Comparison of ENCODE assay signal across 18 mouse cellular contexts in the genomic region with DNA sequence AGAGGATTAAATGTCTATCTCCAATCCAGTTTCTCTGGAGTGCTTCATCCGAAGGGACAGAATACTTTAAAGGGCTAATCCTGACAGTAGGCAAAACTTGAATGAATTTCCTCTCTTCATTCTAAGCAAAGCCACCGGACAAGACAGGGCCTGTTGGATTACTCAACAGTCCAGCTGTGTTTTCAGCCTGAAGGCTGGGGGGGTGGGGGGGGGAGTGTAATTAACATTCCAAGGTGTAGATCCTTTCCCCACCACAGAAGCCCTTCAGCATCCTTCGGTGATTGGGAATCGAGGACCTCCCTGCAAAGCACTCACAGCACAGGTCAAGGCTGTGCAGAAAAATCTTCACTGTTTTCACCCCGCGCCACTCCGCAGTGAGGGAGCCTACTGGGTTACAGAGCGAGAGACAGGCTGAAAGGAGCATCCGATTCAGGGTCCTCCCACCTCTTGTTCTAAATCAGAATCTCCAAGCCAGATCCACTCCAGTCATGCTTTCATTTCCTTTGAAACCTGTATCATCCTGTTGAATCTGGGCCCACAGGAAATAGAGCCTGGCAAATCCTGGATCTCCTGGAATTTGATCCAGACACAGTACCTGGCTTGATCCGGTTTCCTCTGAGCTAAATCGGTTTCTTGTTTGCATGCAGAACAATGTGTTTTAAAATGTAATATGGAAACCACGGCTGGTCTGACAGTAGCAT. TPM values are rescaled to one million over a fixed set of nuclear protein-coding genes. Genes with fewer than 3 reads are reported as not detected.
DNase-seq lines count a peak whose midpoint lies in the region; ATAC-seq and TF ChIP-seq lines count a peak whose summit lies in the region.
"Had no signal": no experiment of that assay in that cellular context is flagged by ENCODE, and none has a peak within 500 bp of the region (broad histone marks: within the 10 kb centered on the region; RNA-seq: fewer than 3 reads in every experiment).

No protein-coding gene starts in this region.

- H3K4me2 ChIP-seq in lung, postnatal 0 days (replicated peaks; ENCODE audit: low read depth, low read length) = no peak overlapping the region
- H3K4me2 ChIP-seq in kidney, embryonic 14.5 days (replicated peaks; ENCODE audit: low read depth, low read length) = no peak overlapping the region
- no peak overlapping the region for H3K4me2 ChIP-seq in limb, embryonic 15.5 days
- H3K4me2 ChIP-seq: liver, embryonic 11.5 days; neural tube, embryonic 15.5 days had no signal

- no peak overlapping the region for H3K4me3 ChIP-seq in lung, postnatal 0 days (ENCODE audit: low read depth, low read length)
- H3K4me3 ChIP-seq in kidney, embryonic 14.5 days (ENCODE audit: low read length) = no peak overlapping the region
- no peak overlapping the region for H3K4me3 ChIP-seq in limb, embryonic 15.5 days
- H3K4me3 ChIP-seq: neural tube, embryonic 15.5 days had no signal

- ATAC-seq in lung, postnatal 0 days = no peak
- peak; percentile 55; the same call in 1 of the 2 replicates for ATAC-seq in kidney, embryonic 14.5 days (ENCODE audit: low FRiP score, low TSS enrichment)
- ATAC-seq in limb, embryonic 15.5 days (ENCODE audit: insufficient number of reproducible peaks, low FRiP score, low TSS enrichment, low read depth) = no peak
- ATAC-seq: activated CD4-positive, CD25-positive, alpha-beta regulatory T cell, adult 4 months; hindbrain, embryonic 16.5 days had no signal

- H3K27ac ChIP-seq in lung, postnatal 0 days (ENCODE audit: low read length) = no peak overlapping the region
- peak overlapping the region; percentile 30; the same call in 1 of the 2 replicates for H3K27ac ChIP-seq in kidney, embryonic 14.5 days (ENCODE audit: low read depth, low read length)
- peak overlapping the region; percentile 47 for H3K27ac ChIP-seq in limb, embryonic 15.5 days
- H3K27ac ChIP-seq: neural tube, embryonic 15.5 days had no signal

- 51% methylated on average over 12 of the region's 12 CpGs for WGBS in lung, postnatal 0 days
- WGBS in kidney, embryonic 14.5 days = 45% methylated on average over 12 of the region's 12 CpGs
- 48% methylated on average over 12 of the region's 12 CpGs for WGBS in limb, embryonic 15.5 days

- TF ChIP-seq CTCF in lung, postnatal 0 days (IDR thresholded peaks at IDR 0.05) = no peak

- DNase-seq in embryo, embryonic 9.5 days (ENCODE audit: extremely low spot score) = peak; percentile 23
- no peak for DNase-seq in embryo, embryonic 10.5 days (ENCODE audit: low spot score)
- DNase-seq in lung, postnatal 0 days (ENCODE audit: low spot score) = peak; percentile 18
- no peak for DNase-seq in lung, postnatal 4 days
- DNase-seq in spleen, postnatal 4 days (ENCODE audit: low spot score in 2 of 2) = no peak
- DNase-seq in c-Kit-positive CD71-positive TER-119-positive erythroid progenitor cells, embryonic 14.5 days (ENCODE audit: low spot score) = no peak
- DNase-seq: cerebellum, postnatal 25 days; right cerebral cortex, adult 18-20 months; thymus, adult 2 months had no signal

- no peaks in the 10 kb centered on the region for H3K36me3 ChIP-seq in lung, postnatal 0 days (ENCODE audit: insufficient read depth, low read length)
- no peaks in the 10 kb centered on the region for H3K36me3 ChIP-seq in kidney, embryonic 14.5 days (ENCODE audit: control insufficient read depth, insufficient read depth, low read length)
- no peaks in the 10 kb centered on the region for H3K36me3 ChIP-seq in limb, embryonic 15.5 days
- H3K36me3 ChIP-seq: G1E; neural tube, embryonic 15.5 days had no signal

- no peaks in the 10 kb centered on the region; the same call in 1 of the 2 replicates for H3K4me1 ChIP-seq in lung, postnatal 0 days (ENCODE audit: insufficient read depth, low read depth, low read length)
- no peaks in the 10 kb centered on the region for H3K4me1 ChIP-seq in kidney, embryonic 14.5 days (ENCODE audit: control insufficient read depth, insufficient read depth, low read length)
- 0 out of 2 replicates have a peak, but pooled peaks cover 3% of the 10 kb centered on the region for H3K4me1 ChIP-seq in limb, embryonic 15.5 days
- H3K4me1 ChIP-seq: neural tube, embryonic 15.5 days had no signal

- peak; percentile 48 for TF ChIP-seq EP300 in lung, postnatal 0 days (IDR thresholded peaks at IDR 0.05)

- H3K27me3 ChIP-seq in lung, postnatal 0 days (replicated peaks; ENCODE audit: insufficient read depth, low read length) = no peaks in the 10 kb centered on the region
- H3K27me3 ChIP-seq in kidney, embryonic 14.5 days (ENCODE audit: control insufficient read depth, insufficient read depth, low read length) = no peaks in the 10 kb centered on the region
- no peaks in the 10 kb centered on the region for H3K27me3 ChIP-seq in limb, embryonic 15.5 days
- H3K27me3 ChIP-seq: neural tube, embryonic 15.5 days had no signal

- no peaks in the 10 kb centered on the region for H3K9me3 ChIP-seq in lung, postnatal 0 days (ENCODE audit: low read length)
- no peaks in the 10 kb centered on the region for H3K9me3 ChIP-seq in kidney, embryonic 14.5 days (ENCODE audit: control insufficient read depth, low read length)
- H3K9me3 ChIP-seq in limb, embryonic 15.5 days = no peaks in the 10 kb centered on the region
- H3K9me3 ChIP-seq: G1E; neural tube, embryonic 15.5 days had no signal

- H3K9ac ChIP-seq in lung, postnatal 0 days (replicated peaks; ENCODE audit: low read depth) = no peak overlapping the region
- no peak overlapping the region for H3K9ac ChIP-seq in kidney, embryonic 14.5 days (ENCODE audit: low read depth, low read length)
- no peak overlapping the region for H3K9ac ChIP-seq in limb, embryonic 15.5 days
- H3K9ac ChIP-seq: neural tube, embryonic 15.5 days had no signal

RNA-seq across cellular contexts. Expression of a gene that starts 15.4 kb away (rescaled TPM):
- 7.2 and 7.5 TPM in 2 replicates for polyA plus RNA-seq in lung, postnatal 0 days (2015; fragmentation: Nextera tagmentation; extraction: Ambion mirVana)
- polyA plus RNA-seq in kidney, embryonic 14.5 days (2014; fragmentation: Nextera tagmentation; extraction: Ambion mirVana) = 14.5 and 14.8 TPM in 2 replicates
- 4.2 and 5.2 TPM in 2 replicates for polyA plus RNA-seq in limb, embryonic 15.5 days (2015; fragmentation: Nextera tagmentation; extraction: Ambion mirVana)

RNA-seq across cellular contexts. Expression of a gene that starts 27.4 kb away (rescaled TPM):
- not detected in 2 replicates for polyA plus RNA-seq in lung, postnatal 0 days (2015; fragmentation: Nextera tagmentation; extraction: Ambion mirVana)
- not detected in 2 replicates for polyA plus RNA-seq in kidney, embryonic 14.5 days (2014; fragmentation: Nextera tagmentation; extraction: Ambion mirVana)
- polyA plus RNA-seq in limb, embryonic 15.5 days (2015; fragmentation: Nextera tagmentation; extraction: Ambion mirVana) = not detected in 2 replicates
- polyA plus RNA-seq: activated CD4-positive, CD25-positive, alpha-beta regulatory T cell, adult 4 months; frontal cortex, adult 2 months; G1E; gonadal fat pad, adult 2 months; hindbrain, embryonic 16.5 days; liver, embryonic 11.5 days; neural tube, embryonic 15.5 days; thymus, adult 2 months had no signal

Comparison
In these comparisons a context has a peak if more than half of its experiments do, and no peak if none do; other contexts are left out.
1. DNase-seq: peak in embryo, embryonic 9.5 days (single experiment) and lung, postnatal 0 days (single experiment); none in embryo, embryonic 10.5 days (single experiment), lung, postnatal 4 days (0 of 2), spleen, postnatal 4 days (0 of 2) and c-Kit-positive CD71-positive TER-119-positive erythroid progenitor cells, embryonic 14.5 days (single experiment).